Mouse (Mus musculus) liver, embryonic 14.5 days (tissue): ENCODE data around the gene Kncn.

Experiments
- CTCF ChIP-seq: IDR thresholded peaks from 2 replicates; pipeline ENCODE4 v1.5.1; 2016; ENCODE audit warnings: antibody characterized with exemption, low read depth, control low read depth
- EP300 ChIP-seq: IDR thresholded peaks from 2 replicates; pipeline ENCODE4 v1.6.1; 2016; ENCODE audit warnings: antibody characterized with exemption, low read depth

GRCm38 (mm10) chr4:115863880-115864279 lies 20.3 kb upstream of the Kncn start:
- TF ChIP-seq CTCF (no peak), EP300 (no peak)
